In the genomic region with DNA sequence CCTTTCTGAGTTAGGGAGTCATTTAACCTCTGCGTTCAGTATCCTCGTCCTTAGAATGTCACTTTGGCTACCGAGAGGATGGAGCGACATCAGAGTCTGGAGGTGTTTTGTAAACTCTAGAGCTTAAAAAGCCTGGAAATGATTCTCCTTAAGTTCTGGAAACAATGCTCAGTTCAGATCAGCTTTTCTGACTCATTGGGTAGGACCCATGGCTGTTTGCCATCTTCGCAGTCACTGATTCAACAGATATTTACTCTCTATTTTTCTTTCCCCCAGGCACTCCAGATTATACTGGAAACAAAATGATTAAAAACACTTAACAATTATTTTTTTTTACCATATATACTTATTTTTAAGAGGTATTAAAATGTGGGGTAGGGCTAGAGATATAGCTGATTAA, we compare ENCODE assay signal across 17 mouse cellular contexts. TPM values are rescaled to one million over a fixed set of nuclear protein-coding genes. Genes with fewer than 3 reads are reported as not detected.
DNase-seq lines count a peak whose midpoint lies in the region.
"Had no signal": no experiment of that assay in that cellular context is flagged by ENCODE, and none has a peak within 500 bp of the region (broad histone marks: within the 10 kb centered on the region; RNA-seq: fewer than 3 reads in every experiment).

No protein-coding gene starts in this region.

- intact Hi-C loops in heart, postnatal 25 days (cut with DNase I), result no loop called here
- intact Hi-C loops in left cerebral cortex, postnatal 14 days (cut with DNase I), result no loop called here

- peak; percentile 57 for DNase-seq in heart, adult 11 months
- no peak for DNase-seq in heart, postnatal 25 days (ENCODE audit: low spot score)
- DNase-seq in 3134 (ENCODE audit: extremely low read depth, insufficient read length, low spot score), result peak; percentile 44
- peak; percentile 87 for DNase-seq in 3T3-L1 (ENCODE audit: low read depth, low spot score)
- peak; percentile 35 for DNase-seq in gastrocnemius, postnatal 10 days
- no peak for DNase-seq in natural killer cell, adult 2 months (ENCODE audit: low spot score in 2 of 2)
- no peak for DNase-seq in left cerebral cortex, postnatal 14 days (ENCODE audit: low spot score in 2 of 2)
- DNase-seq: adrenal gland, adult 8-10 months; cerebellum, adult 11 months; cerebellum, adult 9-10 months; cerebellum, postnatal 36 days; heart, postnatal 36 days; kidney, adult 8-10 months; kidney, postnatal 4 days; lung, embryonic 14.5 days; lung, postnatal 14 days; midbrain, embryonic 14.5 days had no signal

RNA-seq across cellular contexts. Expression of a gene that starts 49.7 kb away (rescaled TPM):
- 1 to 10 TPM; 6.1 to 6.6 TPM for total RNA-seq in heart, postnatal 25 days (2021)
- 1 to 10 TPM; 5.2 to 5.8 TPM for total RNA-seq in gastrocnemius, postnatal 10 days (2021)
- total RNA-seq in left cerebral cortex, postnatal 14 days (2021), result 1 to 10 TPM; 2.5 to 4.0 TPM

RNA-seq across cellular contexts. Expression of a gene that starts 50.1 kb away (rescaled TPM):
- 100 to 1,000 TPM; 235 to 244 TPM for total RNA-seq in heart, postnatal 25 days (2021)
- total RNA-seq in gastrocnemius, postnatal 10 days (2021), result 100 to 1,000 TPM; 757 to 836 TPM
- total RNA-seq in left cerebral cortex, postnatal 14 days (2021), result 10 to 100 TPM; 40.5 to 44.9 TPM

Comparison
In these comparisons a context has a peak if more than half of its experiments do, and no peak if none do; other contexts are left out.
1. DNase-seq: peak in heart, adult 11 months (single experiment), 3134 (single experiment), 3T3-L1 (single experiment) and gastrocnemius, postnatal 10 days (single experiment); none in heart, postnatal 25 days (single experiment), natural killer cell, adult 2 months (0 of 2) and left cerebral cortex, postnatal 14 days (0 of 2).
2. RNA of a gene that starts 50.1 kb away (total RNA-seq): 757 to 836 TPM in gastrocnemius, postnatal 10 days and 235 to 244 TPM in heart, postnatal 25 days; 40.5 to 44.9 TPM in left cerebral cortex, postnatal 14 days; every median in the first group is over 4 times any median in the second.